Mouse (Mus musculus): ENCODE data around the gene Rpusd1. TPM values are rescaled to one million over a fixed set of nuclear protein-coding genes. Genes with fewer than 3 reads are reported as not detected.

Rpusd1 gene
- polyA plus RNA-seq, 1 experiment from 2014 or later = 3.9 TPM

DNA sequence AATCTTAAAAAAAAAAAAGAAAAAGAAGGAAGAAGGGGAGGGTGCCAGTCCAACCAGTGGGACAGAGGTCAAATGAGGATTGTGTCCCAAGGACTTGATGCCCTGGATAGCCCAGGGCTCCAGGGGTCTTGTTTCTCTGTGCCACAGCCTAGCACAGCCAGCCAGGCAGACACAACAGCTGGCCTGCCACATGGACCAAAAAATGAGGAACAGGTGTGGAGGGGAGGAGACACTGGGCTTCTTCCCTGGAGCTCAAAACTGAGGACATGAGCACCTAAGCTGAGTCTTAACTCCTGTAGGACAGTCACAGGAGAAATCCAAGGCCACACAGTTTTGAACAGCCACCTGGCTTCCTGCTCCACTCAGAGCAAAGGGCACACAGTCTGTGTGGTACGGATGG, 31.2 kb upstream of the Rpusd1 start:
- Histone ChIP-seq H3K36me3 (replicated peaks; ENCODE audit: insufficient read depth, low read length) (no peaks in the 10 kb centered on the region), H3K4me2 (ENCODE audit: low read depth, low read length) (no peak overlapping the region), H3K27me3 (ENCODE audit: insufficient read depth, low read length) (no peaks in the 10 kb centered on the region), H3K27ac (ENCODE audit: low read depth) (no peak overlapping the region), H3K4me3 (ENCODE audit: low read depth, low read length) (no peak overlapping the region), H3K4me1 (ENCODE audit: insufficient read depth) (no peaks in the 10 kb centered on the region), H3K9ac (replicated peaks) (no peak overlapping the region), H3K9me3 (ENCODE audit: low read length) (no peaks in the 10 kb centered on the region)
- ATAC-seq (no peak), DNase-seq (no peak)
- WGBS (ENCODE audit: insufficient replicate concordance) = 25% methylated on average over 1 of the region's 1 CpGs
- TF ChIP-seq CTCF (IDR thresholded peaks at IDR 0.05; ENCODE audit: low read depth) = no peak
- TF ChIP-seq EP300 (IDR thresholded peaks at IDR 0.05; ENCODE audit: low read depth) = no peak

- H3K36me3 ChIP-seq (replicated peaks; ENCODE audit: insufficient read depth, low read length) = no peaks in the 10 kb centered on the region
- ATAC-seq = no peak
- peak; percentile 79 for DNase-seq
- H3K4me2 ChIP-seq (ENCODE audit: low read depth, low read length) = no peak overlapping the region
- WGBS (ENCODE audit: insufficient replicate concordance) = 15% methylated on average over 7 of the region's 7 CpGs
- TF ChIP-seq EP300 (IDR thresholded peaks at IDR 0.05; ENCODE audit: low read depth) = no peak
- peak; percentile 88 for TF ChIP-seq CTCF (IDR thresholded peaks at IDR 0.05; ENCODE audit: low read depth)
- H3K27ac ChIP-seq (ENCODE audit: low read depth) = no peak overlapping the region
- no peak overlapping the region for H3K4me3 ChIP-seq (ENCODE audit: low read depth, low read length)
- H3K9ac ChIP-seq (replicated peaks) = no peak overlapping the region
- H3K9me3 ChIP-seq (ENCODE audit: low read length) = no peaks in the 10 kb centered on the region
- H3K4me1 ChIP-seq (ENCODE audit: insufficient read depth) = no peaks in the 10 kb centered on the region
- H3K27me3 ChIP-seq (ENCODE audit: insufficient read depth, low read length) = no peaks in the 10 kb centered on the region
Measured at GRCm38 (mm10) chr17:25698446-25698845, 29.0 kb upstream of the Rpusd1 start.

DNA sequence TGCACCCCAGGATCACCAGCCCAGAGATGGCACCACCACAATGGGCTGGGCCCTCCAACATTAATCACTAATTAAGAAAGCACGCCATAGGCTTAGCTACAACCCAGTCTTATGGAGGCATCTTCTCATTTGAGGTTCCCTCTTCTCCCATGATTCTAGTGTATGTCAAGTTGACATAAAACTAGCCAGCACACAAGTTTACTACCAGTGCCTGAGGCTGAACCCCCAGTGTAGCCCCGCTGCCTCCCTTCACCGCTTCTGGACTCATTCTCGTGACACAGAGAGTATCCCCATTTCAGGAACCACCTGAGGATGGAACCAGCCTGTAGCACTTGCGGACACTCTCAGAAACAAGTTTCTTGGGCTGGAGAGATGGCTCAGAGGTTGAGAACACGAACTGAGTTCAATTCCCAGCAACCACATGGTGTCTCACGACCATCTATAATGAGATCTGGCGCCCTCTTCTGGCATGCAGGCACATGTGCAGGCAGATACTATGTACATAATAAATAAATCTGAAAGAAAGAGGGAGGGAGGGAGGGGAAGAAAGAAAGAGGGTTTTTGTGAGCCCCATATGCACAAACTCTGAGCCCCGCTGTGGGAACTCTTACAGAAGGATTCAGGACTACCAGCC, 26.5 kb upstream of the Rpusd1 start:
- TF ChIP-seq CTCF (IDR thresholded peaks at IDR 0.05; ENCODE audit: low read depth) (peak; percentile 55), EP300 (IDR thresholded peaks at IDR 0.05; ENCODE audit: low read depth) (no peak)

GRCm38 (mm10) chr17:25709994-25710393, 17.5 kb upstream of the Rpusd1 start:
- no peaks in the 10 kb centered on the region for H3K36me3 ChIP-seq (replicated peaks; ENCODE audit: insufficient read depth, low read length)
- TF ChIP-seq EP300 (IDR thresholded peaks at IDR 0.05; ENCODE audit: low read depth) (no peak), CTCF (IDR thresholded peaks at IDR 0.05; ENCODE audit: low read depth) (no peak)
- H3K9ac ChIP-seq (replicated peaks) = no peak overlapping the region
- 77% methylated on average over 2 of the region's 2 CpGs for WGBS (ENCODE audit: insufficient replicate concordance)
- no peak for DNase-seq
- ATAC-seq = no peak
- H3K27me3 ChIP-seq (ENCODE audit: insufficient read depth, low read length) = no peaks in the 10 kb centered on the region
- H3K4me1 ChIP-seq (ENCODE audit: insufficient read depth) = no peaks in the 10 kb centered on the region
- no peak overlapping the region for H3K4me3 ChIP-seq (ENCODE audit: low read depth, low read length)
- H3K4me2 ChIP-seq (ENCODE audit: low read depth, low read length) = no peak overlapping the region
- H3K27ac ChIP-seq (ENCODE audit: low read depth) = no peak overlapping the region
- no peaks in the 10 kb centered on the region for H3K9me3 ChIP-seq (ENCODE audit: low read length)

More for the DNA sequence above, 26.5 kb upstream of the Rpusd1 start:
- no peak overlapping the region for H3K4me3 ChIP-seq (ENCODE audit: low read depth, low read length)
- DNase-seq (no peak), ATAC-seq (no peak)
- no peaks in the 10 kb centered on the region for H3K4me1 ChIP-seq (ENCODE audit: insufficient read depth)
- no peaks in the 10 kb centered on the region for H3K36me3 ChIP-seq (replicated peaks; ENCODE audit: insufficient read depth, low read length)
- no peak overlapping the region for H3K27ac ChIP-seq (ENCODE audit: low read depth)
- no peak overlapping the region for H3K4me2 ChIP-seq (ENCODE audit: low read depth, low read length)
- no peaks in the 10 kb centered on the region for H3K27me3 ChIP-seq (ENCODE audit: insufficient read depth, low read length)
- H3K9me3 ChIP-seq (ENCODE audit: low read length) = no peaks in the 10 kb centered on the region
- 59% methylated on average over 9 of the region's 9 CpGs for WGBS (ENCODE audit: insufficient replicate concordance)
- no peak overlapping the region for H3K9ac ChIP-seq (replicated peaks)

GRCm38 (mm10) chr17:25711136-25711535, 16.3 kb upstream of the Rpusd1 start:
- no peak for DNase-seq
- H3K4me1 ChIP-seq (ENCODE audit: insufficient read depth) = no peaks in the 10 kb centered on the region
- ATAC-seq = no peak
- no peak overlapping the region for H3K9ac ChIP-seq (replicated peaks)
- no peak for TF ChIP-seq EP300 (IDR thresholded peaks at IDR 0.05; ENCODE audit: low read depth)
- no peak for TF ChIP-seq CTCF (IDR thresholded peaks at IDR 0.05; ENCODE audit: low read depth)
- no peak overlapping the region for H3K27ac ChIP-seq (ENCODE audit: low read depth)
- H3K36me3 ChIP-seq (replicated peaks; ENCODE audit: insufficient read depth, low read length) = no peaks in the 10 kb centered on the region
- H3K4me2 ChIP-seq (ENCODE audit: low read depth, low read length) = no peak overlapping the region
- H3K4me3 ChIP-seq (ENCODE audit: low read depth, low read length) = no peak overlapping the region
- WGBS (ENCODE audit: insufficient replicate concordance) = 59% methylated on average over 4 of the region's 4 CpGs
- H3K9me3 ChIP-seq (ENCODE audit: low read length) = no peaks in the 10 kb centered on the region
- peaks cover 5% of the 10 kb centered on the region for H3K27me3 ChIP-seq (ENCODE audit: insufficient read depth, low read length)

- Histone ChIP-seq H3K4me3 (ENCODE audit: low read depth, low read length) (no peak overlapping the region), H3K4me2 (ENCODE audit: low read depth, low read length) (no peak overlapping the region), H3K4me1 (ENCODE audit: insufficient read depth) (peaks cover 3% of the 10 kb centered on the region; the same call in 1 of the 2 replicates), H3K9ac (replicated peaks) (no peak overlapping the region), H3K9me3 (ENCODE audit: low read length) (no peaks in the 10 kb centered on the region), H3K36me3 (replicated peaks; ENCODE audit: insufficient read depth, low read length) (no peaks in the 10 kb centered on the region; the same call in none of the 2 replicates), H3K27me3 (ENCODE audit: insufficient read depth, low read length) (peaks cover 22% of the 10 kb centered on the region), H3K27ac (ENCODE audit: low read depth) (no peak overlapping the region)
- 50% methylated on average over 3 of the region's 3 CpGs for WGBS (ENCODE audit: insufficient replicate concordance)
- TF ChIP-seq CTCF (IDR thresholded peaks at IDR 0.05; ENCODE audit: low read depth) = no peak
- no peak for TF ChIP-seq EP300 (IDR thresholded peaks at IDR 0.05; ENCODE audit: low read depth)
- DNase-seq (no peak), ATAC-seq (no peak)
Measured at GRCm38 (mm10) chr17:25715627-25716026, 11.8 kb upstream of the Rpusd1 start.

All from liver, postnatal 0 days (tissue).